Mouse (Mus musculus): ENCODE measurements around the gene Gigyf2.

- TF ChIP-seq CTCF (conservative IDR thresholded peaks at IDR 0.05; ENCODE audit: low read length) (no peak), NANOG (IDR thresholded peaks at IDR 0.05; ENCODE audit: borderline replicate concordance, low read length) (no peak), POU5F1 (IDR thresholded peaks at IDR 0.05; ENCODE audit: borderline replicate concordance, low read length) (no peak)
These were observed 155.7 kb downstream of the Gigyf2 start for GRCm38 (mm10) chr1:87482546-87482945.
